Mouse (Mus musculus) fat pad, adult 2 months (tissue): ENCODE measurements around the gene Kcns3.

Experiments
- DNase-seq: peaks from one replicate; pipeline ENCODE4 v3.0.0-alpha.2; 2011; ENCODE audit warnings: low read depth, low spot score; ENCODE audit errors: extremely low read depth

Gene Kcns3

GRCm38 (mm10) chr12:11151015-11151414 is at the start of gene Kcns3:
Gene Kcns3 (minus strand): TSS chr12:11151056.
- no peak for DNase-seq

DNA sequence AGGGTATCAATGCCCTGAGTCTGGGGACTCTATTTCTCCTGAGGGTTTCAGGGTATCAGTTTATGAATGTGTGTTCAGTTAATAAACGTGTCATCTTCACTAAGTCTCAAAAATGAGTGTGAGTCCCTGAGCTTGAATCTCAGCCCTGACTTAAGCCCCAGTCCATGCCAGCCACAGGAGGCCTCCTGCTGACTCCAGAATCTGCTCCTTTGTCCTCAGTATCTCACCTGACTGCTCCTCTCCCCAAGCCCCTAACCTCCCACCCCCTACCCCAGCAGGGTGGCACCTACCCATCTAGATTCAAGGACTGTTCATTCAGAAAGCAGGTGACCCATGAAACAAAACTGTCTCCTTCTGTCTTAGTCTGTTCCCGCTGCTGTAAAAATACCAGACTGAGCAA is 47.7 kb upstream of the Kcns3 start:
- no peak for DNase-seq

DNA sequence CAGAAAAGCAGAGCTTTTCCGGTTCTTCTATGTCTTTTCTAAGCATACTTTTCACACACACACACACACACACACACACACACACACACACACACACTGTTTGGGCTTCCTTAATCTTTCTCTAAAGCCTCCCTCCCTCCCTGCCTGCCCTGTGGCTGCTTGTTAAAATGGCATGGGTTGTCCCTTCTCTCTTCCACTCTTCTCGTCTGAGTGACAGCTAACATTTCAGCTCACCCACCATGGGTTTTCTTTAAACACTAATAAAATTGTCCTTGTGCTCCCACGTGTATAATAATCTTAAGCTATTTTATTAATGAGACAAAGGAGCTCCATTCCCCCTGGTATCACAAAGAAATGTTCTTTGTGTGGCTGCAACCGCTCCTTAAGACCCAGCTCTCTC is 47.2 kb upstream of the Kcns3 start:
- DNase-seq = no peak

DNA sequence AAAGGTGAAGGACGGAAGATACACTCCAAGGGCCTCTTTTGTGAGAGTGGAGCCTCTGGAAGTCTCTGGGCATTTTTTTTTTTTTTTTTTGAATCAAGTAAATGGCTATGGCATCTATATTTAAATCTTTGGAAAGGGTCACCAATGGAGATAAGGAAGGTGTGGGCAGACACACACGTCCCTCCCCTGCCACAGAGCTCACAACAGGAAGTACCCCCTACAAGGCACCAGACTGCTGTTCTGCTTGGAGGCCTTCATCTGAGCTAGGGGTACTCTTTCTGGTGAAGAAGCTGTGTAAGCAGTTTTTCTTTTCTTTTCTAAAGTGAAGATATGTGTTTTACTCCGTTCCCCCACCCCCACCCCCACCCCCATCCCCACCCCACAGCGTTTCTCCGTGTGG is 46.0 kb upstream of the Kcns3 start:
- no peak for DNase-seq

GRCm38 (mm10) chr12:11196142-11196597 is 45.3 kb upstream of the Kcns3 start:
- no peak for DNase-seq

- no peak for DNase-seq
Measured at GRCm38 (mm10) chr12:11195031-11195430, 44.2 kb upstream of the Kcns3 start.

DNA sequence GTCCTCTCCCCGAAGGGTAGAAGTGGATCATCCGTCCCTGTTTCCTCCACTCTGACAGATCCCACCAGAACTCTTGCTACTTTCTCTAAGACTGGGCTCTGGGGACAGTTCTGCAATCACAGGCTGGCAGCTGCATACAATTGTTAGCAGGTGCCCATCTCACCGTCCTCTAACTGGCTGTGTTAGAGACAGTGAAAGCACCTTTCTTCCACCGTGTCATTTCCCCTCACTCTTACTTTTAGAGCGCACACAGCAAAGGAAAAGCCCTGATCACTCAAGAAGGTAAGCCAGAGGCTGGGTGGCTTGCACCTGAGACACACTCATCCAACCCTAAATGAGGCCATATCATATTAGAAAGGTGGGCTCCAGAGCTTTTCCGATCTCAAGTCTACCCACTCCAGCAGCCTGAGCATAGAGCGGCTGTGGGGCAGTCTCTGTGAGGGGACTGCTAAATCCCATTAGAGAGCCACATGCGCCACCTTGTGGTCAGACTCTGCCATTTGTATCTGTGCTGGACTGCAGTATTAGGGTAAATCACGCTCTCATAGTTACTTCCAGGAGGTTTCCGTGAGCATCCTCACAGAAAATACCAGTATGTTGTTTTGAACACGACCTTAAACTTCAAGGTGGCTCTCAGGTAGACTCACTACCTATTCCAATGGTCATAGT is 27.8 kb upstream of the Kcns3 start:
- DNase-seq = no peak

GRCm38 (mm10) chr12:11177408-11178394 is 26.8 kb upstream of the Kcns3 start:
- no peak for DNase-seq

GRCm38 (mm10) chr12:11158670-11159069 is 7.8 kb upstream of the Kcns3 start:
- DNase-seq = no peak

- no peak for DNase-seq
Measured at GRCm38 (mm10) chr12:11155123-11155522, 4.3 kb upstream of the Kcns3 start.

DNA sequence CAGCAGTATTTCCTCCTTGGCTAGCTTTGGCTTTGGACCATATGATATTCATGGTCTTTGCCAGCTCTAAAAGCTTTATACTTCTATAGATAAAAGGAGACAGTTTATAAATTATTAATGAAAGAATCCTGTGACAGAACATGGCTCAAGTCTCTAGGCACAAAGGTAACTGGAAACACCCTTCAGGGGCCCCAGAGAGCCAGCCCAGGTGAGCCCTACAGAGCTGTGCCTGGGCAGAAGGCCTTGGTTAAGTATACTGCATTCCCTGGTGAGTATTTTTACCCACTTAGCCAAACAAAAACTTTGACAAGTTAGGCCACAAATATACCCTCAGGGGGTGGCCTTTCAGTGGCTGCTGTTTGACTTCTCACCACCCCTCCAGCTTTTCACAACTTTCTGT is 2.7 kb upstream of the Kcns3 start:
- DNase-seq = no peak

DNA sequence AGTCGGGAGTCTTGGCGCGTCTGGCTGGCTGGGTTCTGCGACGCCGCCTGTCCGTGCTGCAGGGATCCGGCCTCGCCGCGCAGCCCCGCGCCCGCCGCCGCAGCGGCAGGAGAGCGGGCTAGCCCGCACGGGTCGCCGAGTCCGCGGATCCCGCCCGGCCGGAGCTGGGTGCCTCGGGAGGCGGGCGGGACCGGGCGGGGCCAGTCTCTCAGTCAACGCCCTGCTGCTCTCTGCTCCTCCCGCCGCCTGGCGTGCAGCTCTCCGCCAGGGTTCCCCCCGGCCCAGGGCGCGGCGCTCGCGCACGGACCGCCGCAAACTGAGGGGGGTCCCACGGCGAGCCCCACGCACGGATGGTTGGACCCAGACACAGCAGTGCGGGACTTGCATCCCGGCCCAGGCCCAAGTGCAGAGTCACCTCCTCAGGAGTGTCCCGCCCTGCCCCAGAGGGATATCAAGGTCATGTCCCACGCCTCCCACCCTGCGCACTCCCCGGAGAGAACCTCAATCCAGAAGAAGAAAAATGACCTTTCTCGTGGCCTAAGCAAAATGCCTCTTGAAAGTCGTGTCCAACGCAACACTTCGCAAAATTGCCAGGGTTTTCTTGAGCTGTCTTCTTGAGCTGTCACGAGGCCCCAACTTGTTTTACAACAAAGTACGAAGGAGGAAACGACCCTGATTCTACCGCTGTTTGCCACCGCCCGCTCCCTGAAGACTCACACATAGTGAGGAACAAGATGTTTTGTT is 492 bp downstream of the Kcns3 start:
- no peak for DNase-seq

DNA sequence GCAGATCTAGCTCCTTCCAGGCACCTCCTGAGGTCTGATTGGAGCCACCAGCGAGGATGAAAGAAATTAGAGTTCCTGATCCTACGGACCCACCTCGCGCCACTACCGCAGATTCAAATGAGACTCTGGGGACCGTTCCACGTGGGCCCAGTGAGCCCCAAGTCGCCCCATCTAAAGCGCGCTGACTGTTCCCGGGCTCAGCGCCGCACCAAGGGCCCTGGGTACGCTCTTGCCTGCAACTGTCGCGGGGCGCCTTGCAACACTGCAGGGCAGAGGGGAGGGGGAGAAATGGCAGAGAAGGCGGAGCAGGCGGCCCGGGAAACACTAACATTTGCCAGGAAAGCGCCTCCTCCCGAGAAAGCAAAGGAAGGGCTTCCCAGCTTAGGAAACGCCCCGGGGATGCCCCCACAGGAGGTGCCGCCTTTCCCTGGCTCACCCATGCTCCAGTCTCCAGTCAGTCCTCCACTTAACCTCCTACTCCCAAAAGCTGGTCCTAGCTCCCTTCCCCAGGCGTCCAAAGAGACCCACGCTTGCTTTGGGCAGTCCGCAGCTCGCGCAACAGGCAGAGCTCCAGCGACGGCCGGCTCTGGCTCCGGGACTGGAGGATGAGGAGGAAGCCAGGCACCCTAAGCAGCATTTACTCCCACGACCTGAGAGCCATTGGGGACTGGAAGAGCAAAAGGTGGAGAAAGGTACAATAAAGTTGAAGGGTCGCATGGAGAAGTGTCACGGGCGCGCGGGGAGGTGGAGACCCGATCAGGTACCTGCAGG is 1.2 kb downstream of the Kcns3 start:
- no peak for DNase-seq

- no peak for DNase-seq
Measured at GRCm38 (mm10) chr12:11149121-11149420, 1.8 kb downstream of the Kcns3 start.

GRCm38 (mm10) chr12:11144894-11145293 is 6.0 kb downstream of the Kcns3 start:
- DNase-seq = no peak

DNA sequence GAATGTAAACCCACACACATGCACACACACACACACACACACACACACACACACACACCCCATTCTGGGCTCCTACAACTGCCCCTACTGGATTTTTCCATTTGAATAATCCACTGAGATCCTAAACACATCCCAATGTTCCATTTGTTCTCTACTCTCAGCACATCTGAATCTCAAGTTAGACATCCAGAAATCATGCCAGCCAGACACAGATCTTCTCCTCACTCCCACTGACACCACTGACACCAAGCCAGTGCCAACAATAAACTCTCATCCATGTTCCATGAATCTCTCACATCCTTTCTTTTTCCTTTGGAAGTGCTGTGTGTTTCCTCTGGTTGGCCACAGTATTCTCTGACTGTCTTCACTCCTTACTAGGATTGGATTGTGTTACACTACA is 18.4 kb downstream of the Kcns3 start:
- DNase-seq = no peak

GRCm38 (mm10) chr12:11129188-11129587 is 21.7 kb downstream of the Kcns3 start:
- no peak for DNase-seq

DNA sequence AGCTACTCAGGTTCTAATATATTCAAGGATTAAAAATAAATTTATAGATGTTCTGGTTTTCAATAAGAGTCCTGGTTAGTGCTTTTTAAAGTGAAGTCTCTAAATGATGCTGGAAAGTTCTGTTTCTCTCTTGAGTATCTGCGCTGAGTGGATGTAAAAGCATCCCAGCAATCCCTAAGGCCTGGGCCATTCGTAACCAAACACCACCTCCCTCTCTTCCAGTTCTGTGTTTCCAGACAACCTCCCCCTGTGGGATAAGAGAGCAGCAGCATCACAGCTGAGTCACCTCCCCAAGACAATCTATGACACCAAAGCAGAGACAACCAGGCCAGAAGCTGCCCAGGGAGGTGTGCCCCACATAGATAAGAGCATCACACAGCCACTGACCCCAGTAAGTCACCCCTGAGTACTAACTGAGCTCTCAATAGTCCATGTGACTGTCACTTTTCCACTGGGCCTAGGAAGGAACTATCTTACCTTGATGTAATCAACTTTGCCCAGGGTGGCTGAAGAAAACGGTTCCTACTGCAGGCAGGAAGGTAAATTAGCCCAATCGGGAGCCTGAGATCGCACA is 24.6 kb downstream of the Kcns3 start:
- DNase-seq = no peak

DNA sequence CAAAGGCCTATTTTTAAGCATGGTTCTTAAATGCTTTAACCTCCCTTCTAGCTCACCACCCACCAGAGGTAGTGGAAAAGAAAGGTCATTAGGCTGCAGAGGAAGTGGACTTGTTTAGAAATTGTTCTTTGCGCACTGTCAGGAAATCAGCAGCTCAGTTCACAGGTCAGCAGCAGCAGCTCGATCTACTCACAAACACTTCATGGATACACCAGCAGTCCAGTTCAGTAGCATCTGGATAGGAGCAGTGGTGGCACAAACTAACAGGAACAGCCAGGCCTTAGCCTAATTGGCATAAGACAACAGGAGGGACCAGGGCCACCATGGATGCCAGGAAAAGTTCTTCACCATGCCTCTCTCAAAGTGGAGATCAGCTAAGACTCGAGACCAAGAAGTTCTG is 49.3 kb downstream of the Kcns3 start:
- no peak for DNase-seq

GRCm38 (mm10) chr12:11088626-11089372 is 62.1 kb downstream of the Kcns3 start:
- DNase-seq = no peak
